Mouse (Mus musculus): ENCODE measurements around the gene Nfe2l1.

- TF ChIP-seq CTCF (conservative IDR thresholded peaks at IDR 0.05; ENCODE audit: insufficient read depth, insufficient read length, low read depth, low read length) (peak; percentile 93), POLR2A (IDR thresholded peaks at IDR 0.05; ENCODE audit: low read depth, low read length) (no peak)
Measured at GRCm38 (mm10) chr11:96860564-96860963, 30.8 kb upstream of the Nfe2l1 start.

All from kidney, adult 2 months (tissue).